Mouse (Mus musculus) olfactory bulb, adult 2 months (tissue): Measurements from ENCODE around the gene Slfn9.

Source experiments
- CTCF ChIP-seq: fragments of 200-500 bp; IDR thresholded peaks from 2 replicates; pipeline ENCODE4 v1.5.1; 2012; ENCODE audit warnings: low read depth, mild to moderate bottlenecking, low read length, moderate library complexity; ENCODE audit not compliant: insufficient read depth
- POLR2A ChIP-seq: fragments of 200-500 bp; IDR thresholded peaks from 2 replicates; pipeline ENCODE4 v1.6.1; 2012; ENCODE audit warnings: mild to moderate bottlenecking, low read depth, low read length, moderate library complexity; ENCODE audit not compliant: insufficient read depth

- TF ChIP-seq CTCF (no peak), POLR2A (no peak)
These were observed 20.0 kb downstream of the Slfn9 start for GRCm38 (mm10) chr11:82971590-82971974.
